Mouse (Mus musculus): ENCODE data around the gene Kazald1. TPM values are rescaled to one million over a fixed set of nuclear protein-coding genes. Genes with fewer than 3 reads are reported as not detected.
A peak's percentile ranks its signal among the peaks of the same experiment; 100 is the strongest.
"Not testable (repeated sequence)": the region's sequence is repeated elsewhere in the genome, so short reads cannot be mapped to it uniquely, and the experiment has no call there.

Gene Kazald1
- total RNA-seq (2021): 1 to 10 TPM; 1.3 to 2.4 TPM
- long read RNA-seq, partial matches to known transcripts: 0 of 1 reads
- long read RNA-seq, other reads (novel, unspliced or antisense): 0 of 1 reads

GRCm38 (mm10) chr19:45074580-45075322 is at the start of gene Kazald1:
Gene Kazald1 (plus strand): TSS chr19:45075241.
- DNase-seq (ENCODE audit: low spot score in 2 of 2): peak; percentile 89 to 96

- no peak for DNase-seq (ENCODE audit: low spot score in 2 of 2)
Observed at GRCm38 (mm10) chr19:45025937-45026568, 49.0 kb upstream of the Kazald1 start.

- no peak for DNase-seq (ENCODE audit: low spot score in 2 of 2)
Observed at GRCm38 (mm10) chr19:45026958-45027670, 47.9 kb upstream of the Kazald1 start.

GRCm38 (mm10) chr19:45027848-45028247 is 47.2 kb upstream of the Kazald1 start:
- peak in 1 of 2 experiments; percentile 59 for DNase-seq (ENCODE audit: low spot score in 2 of 2)

GRCm38 (mm10) chr19:45028746-45029145 is 46.3 kb upstream of the Kazald1 start:
- no peak for DNase-seq (ENCODE audit: low spot score in 2 of 2)

GRCm38 (mm10) chr19:45029571-45029970 is 45.5 kb upstream of the Kazald1 start:
- no peak for DNase-seq (ENCODE audit: low spot score in 2 of 2)

GRCm38 (mm10) chr19:45030111-45030510 is 44.9 kb upstream of the Kazald1 start:
- peak in 1 of 2 experiments; percentile 74 for DNase-seq (ENCODE audit: low spot score in 2 of 2)

- peak in 1 of 2 experiments; percentile 90 for DNase-seq (ENCODE audit: low spot score in 2 of 2)
Observed at GRCm38 (mm10) chr19:45030746-45031693, 44.0 kb upstream of the Kazald1 start.

GRCm38 (mm10) chr19:45031780-45032179 is 43.3 kb upstream of the Kazald1 start:
- DNase-seq (ENCODE audit: low spot score in 2 of 2): peak in 1 of 2 experiments; percentile 89

- DNase-seq (ENCODE audit: low spot score in 2 of 2): no peak
Observed at GRCm38 (mm10) chr19:45032570-45033332, 42.3 kb upstream of the Kazald1 start.

- DNase-seq (ENCODE audit: low spot score in 2 of 2): no peak
Observed at GRCm38 (mm10) chr19:45036867-45037266, 38.2 kb upstream of the Kazald1 start.

- DNase-seq (ENCODE audit: low spot score in 2 of 2): not testable (repeated sequence)
Observed at GRCm38 (mm10) chr19:45038198-45038597, 36.8 kb upstream of the Kazald1 start.

- no peak for DNase-seq (ENCODE audit: low spot score in 2 of 2)
Observed at GRCm38 (mm10) chr19:45040214-45040613, 34.8 kb upstream of the Kazald1 start.

- no peak for DNase-seq (ENCODE audit: low spot score in 2 of 2)
Observed at GRCm38 (mm10) chr19:45044389-45044927, 30.6 kb upstream of the Kazald1 start.

- no peak for DNase-seq (ENCODE audit: low spot score in 2 of 2)
Observed at GRCm38 (mm10) chr19:45045236-45045635, 29.8 kb upstream of the Kazald1 start.

GRCm38 (mm10) chr19:45045651-45046050 is 29.4 kb upstream of the Kazald1 start, which contains the start of gene Pdzd7:
Gene Pdzd7 (minus strand): TSS chr19:45045717.
- DNase-seq (ENCODE audit: low spot score in 2 of 2): no peak

- DNase-seq (ENCODE audit: low spot score in 2 of 2): peak; percentile 67 to 81
Observed at GRCm38 (mm10) chr19:45046523-45047321, 28.3 kb upstream of the Kazald1 start.

- DNase-seq (ENCODE audit: low spot score in 2 of 2): peak; percentile 90 to 93
Observed at GRCm38 (mm10) chr19:45047417-45047934, 27.6 kb upstream of the Kazald1 start, which contains the start of gene Sfxn3. Gene Sfxn3 (plus strand): TSS chr19:45047503.
